Mouse (Mus musculus): ENCODE data around the gene Syt7. TPM values are rescaled to one million over a fixed set of nuclear protein-coding genes. Genes with fewer than 3 reads are reported as not detected.

Syt7 gene
- polyA plus RNA-seq, 1 experiment: 10.5 TPM

DNA sequence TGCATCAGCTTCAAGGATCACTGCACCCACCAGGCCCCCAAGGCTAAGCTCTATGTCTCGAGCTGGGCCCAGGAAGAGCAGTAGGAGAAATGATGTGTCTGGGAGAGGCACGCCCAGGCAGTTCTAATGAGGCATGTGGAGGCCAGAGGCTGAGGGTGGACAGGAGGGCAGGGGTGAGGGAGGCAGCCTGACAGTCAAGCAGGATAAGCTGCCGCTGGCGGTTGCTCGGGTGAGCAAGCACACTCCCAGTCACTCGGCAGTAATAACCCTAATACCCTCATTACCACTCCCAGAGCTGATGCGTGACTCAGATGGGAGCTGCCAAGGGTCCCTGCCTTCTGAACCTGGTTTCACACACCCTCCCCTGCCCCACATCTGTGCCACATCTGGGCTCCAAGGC, 25.0 kb upstream of the Syt7 start:
- Histone ChIP-seq H3K27me3 (ENCODE audit: control insufficient read depth, insufficient read depth, low read length) (no peaks in the 10 kb centered on the region), H3K27ac (ENCODE audit: insufficient read depth, low read depth, low read length) (no peak overlapping the region), H3K36me3 (ENCODE audit: control insufficient read depth, insufficient read depth, low read length) (no peaks in the 10 kb centered on the region), H3K4me3 (ENCODE audit: low read depth, low read length) (no peak overlapping the region), H3K4me1 (ENCODE audit: control insufficient read depth, insufficient read depth, insufficient read length, low read length) (peaks cover 16% of the 10 kb centered on the region)
- TF ChIP-seq CTCF (IDR thresholded peaks at IDR 0.05; ENCODE audit: extremely low read depth, insufficient read length, insufficient replicate concordance, low read depth, low read length) (no peak), POLR2A (IDR thresholded peaks at IDR 0.05; ENCODE audit: low read depth, low read length) (no peak)
- 19% methylated on average over 7 of the region's 7 CpGs for WGBS

DNA sequence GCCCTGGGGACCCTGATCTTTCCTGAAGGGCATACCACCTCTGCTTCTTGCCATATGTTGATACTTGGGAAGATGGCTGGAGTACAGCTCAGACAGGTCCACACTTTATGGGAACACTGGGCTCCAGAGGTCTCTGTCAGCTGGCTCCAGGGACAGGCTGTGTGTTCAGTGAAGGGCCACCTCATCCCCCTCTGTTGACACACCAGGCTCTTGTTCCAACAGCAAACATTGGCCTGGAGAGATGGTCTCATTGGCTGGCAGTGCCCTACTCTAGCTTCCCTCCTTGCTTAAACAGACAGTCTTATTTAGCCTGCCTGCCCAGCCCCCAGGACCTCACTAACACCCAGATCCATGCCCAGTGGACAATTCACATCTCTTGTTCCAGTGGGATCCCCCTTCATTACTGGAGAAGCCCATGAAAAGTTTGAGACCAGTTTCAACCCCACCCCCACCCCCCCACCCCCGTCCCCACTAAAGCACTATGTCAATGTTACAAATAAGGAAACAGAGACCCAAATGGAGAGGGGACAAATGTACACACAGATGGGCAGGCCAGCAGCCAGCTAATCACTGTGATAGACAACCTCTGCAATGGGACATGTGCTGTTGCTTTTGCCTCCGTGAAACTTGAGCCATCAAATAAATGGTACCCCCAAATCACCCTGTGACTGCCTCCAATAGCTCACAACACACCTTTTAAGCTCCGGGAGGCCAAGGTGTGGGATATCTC, 22.6 kb upstream of the Syt7 start:
- TF ChIP-seq CTCF (IDR thresholded peaks at IDR 0.05; ENCODE audit: extremely low read depth, insufficient read length, insufficient replicate concordance, low read depth, low read length) (no peak), POLR2A (IDR thresholded peaks at IDR 0.05; ENCODE audit: low read depth, low read length) (no peak)
- Histone ChIP-seq H3K27ac (ENCODE audit: insufficient read depth, low read depth, low read length) (no peak overlapping the region), H3K4me1 (ENCODE audit: control insufficient read depth, insufficient read depth, insufficient read length, low read length) (peaks cover 3% of the 10 kb centered on the region; the same call in 1 of the 2 replicates), H3K36me3 (ENCODE audit: control insufficient read depth, insufficient read depth, low read length) (no peaks in the 10 kb centered on the region), H3K27me3 (ENCODE audit: control insufficient read depth, insufficient read depth, low read length) (no peaks in the 10 kb centered on the region), H3K4me3 (ENCODE audit: low read depth, low read length) (no peak overlapping the region)
- WGBS: 36% methylated on average over 3 of the region's 3 CpGs

DNA sequence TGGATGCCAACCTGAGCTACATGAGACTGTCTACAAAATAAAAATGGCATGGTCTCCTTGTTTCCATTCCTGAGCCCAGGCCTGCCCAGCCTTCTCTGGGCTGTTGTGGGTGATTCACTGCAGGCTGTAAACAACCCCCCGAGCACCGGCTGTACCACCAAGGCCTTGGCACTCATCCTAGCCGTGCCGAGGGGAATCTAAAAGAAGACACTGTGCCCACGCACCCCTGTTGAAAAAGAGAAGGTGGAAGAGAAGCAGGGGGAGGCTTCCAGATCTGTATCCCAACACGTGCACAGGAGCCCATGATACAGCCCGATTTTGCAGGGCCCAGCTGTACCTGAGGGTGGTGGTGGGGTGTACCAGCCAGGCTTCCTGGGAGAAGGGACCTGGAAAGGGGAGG, 21.1 kb upstream of the Syt7 start:
- WGBS: 78% methylated on average over 7 of the region's 7 CpGs
- Histone ChIP-seq H3K27ac (ENCODE audit: insufficient read depth, low read depth, low read length) (no peak overlapping the region), H3K27me3 (ENCODE audit: control insufficient read depth, insufficient read depth, low read length) (no peaks in the 10 kb centered on the region), H3K4me1 (ENCODE audit: control insufficient read depth, insufficient read depth, insufficient read length, low read length) (peaks cover 3% of the 10 kb centered on the region; the same call in 1 of the 2 replicates), H3K36me3 (ENCODE audit: control insufficient read depth, insufficient read depth, low read length) (no peaks in the 10 kb centered on the region), H3K4me3 (ENCODE audit: low read depth, low read length) (no peak overlapping the region)
- TF ChIP-seq CTCF (IDR thresholded peaks at IDR 0.05; ENCODE audit: extremely low read depth, insufficient read length, insufficient replicate concordance, low read depth, low read length) (no peak), POLR2A (IDR thresholded peaks at IDR 0.05; ENCODE audit: low read depth, low read length) (no peak)

DNA sequence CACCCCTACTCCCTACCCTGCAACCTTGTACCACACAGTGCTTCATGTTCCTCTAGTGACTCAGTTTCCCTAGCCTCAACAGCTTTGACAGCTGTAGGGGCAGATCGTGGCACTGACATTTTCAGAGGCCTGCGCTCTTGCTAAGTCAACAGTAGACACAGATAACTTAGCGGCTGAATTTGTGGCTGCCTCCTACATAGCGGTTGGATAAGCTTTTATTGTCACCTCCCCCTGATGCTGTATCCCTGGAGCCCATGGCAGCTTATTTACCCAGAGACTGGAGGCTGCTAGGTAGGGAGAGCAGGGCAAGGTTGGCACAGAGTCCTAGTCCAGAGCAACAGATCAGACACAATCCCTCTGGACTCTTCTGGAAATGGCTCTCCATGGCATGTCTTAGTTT, 19.0 kb upstream of the Syt7 start:
- Histone ChIP-seq H3K27me3 (ENCODE audit: control insufficient read depth, insufficient read depth, low read length) (no peaks in the 10 kb centered on the region), H3K4me1 (ENCODE audit: control insufficient read depth, insufficient read depth, insufficient read length, low read length) (no peaks in the 10 kb centered on the region; the same call in 1 of the 2 replicates), H3K36me3 (ENCODE audit: control insufficient read depth, insufficient read depth, low read length) (no peaks in the 10 kb centered on the region), H3K4me3 (ENCODE audit: low read depth, low read length) (no peak overlapping the region), H3K27ac (ENCODE audit: insufficient read depth, low read depth, low read length) (no peak overlapping the region)
- 29% methylated on average over 4 of the region's 4 CpGs for WGBS
- TF ChIP-seq CTCF (IDR thresholded peaks at IDR 0.05; ENCODE audit: extremely low read depth, insufficient read length, insufficient replicate concordance, low read depth, low read length): no peak
- no peak for TF ChIP-seq POLR2A (IDR thresholded peaks at IDR 0.05; ENCODE audit: low read depth, low read length)

DNA sequence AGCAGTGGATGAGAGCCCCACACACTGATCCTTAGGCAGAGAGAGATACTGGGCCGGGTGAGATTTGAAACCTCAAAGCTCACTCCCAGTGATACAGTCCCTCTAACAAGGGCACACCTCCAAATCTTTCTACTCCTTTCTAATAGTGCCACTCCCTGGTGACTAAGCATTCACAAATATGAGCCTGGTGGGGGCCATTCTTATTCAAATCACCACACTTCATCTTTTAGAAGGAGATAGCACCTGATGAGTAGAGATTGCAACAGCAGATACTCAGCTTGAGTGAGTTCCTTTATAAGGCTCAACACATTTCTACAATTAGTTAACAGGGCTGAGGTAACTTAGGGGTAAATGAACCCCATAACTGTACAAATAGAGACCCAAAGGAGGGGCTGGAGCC, 15.7 kb upstream of the Syt7 start:
- no peaks in the 10 kb centered on the region for H3K36me3 ChIP-seq (ENCODE audit: control insufficient read depth, insufficient read depth, low read length)
- WGBS: 39% methylated on average over 1 of the region's 1 CpGs
- H3K27me3 ChIP-seq (ENCODE audit: control insufficient read depth, insufficient read depth, low read length): 0 out of 2 replicates have a peak, but pooled peaks cover 9% of the 10 kb centered on the region
- no peak overlapping the region for H3K27ac ChIP-seq (ENCODE audit: insufficient read depth, low read depth, low read length)
- TF ChIP-seq CTCF (IDR thresholded peaks at IDR 0.05; ENCODE audit: extremely low read depth, insufficient read length, insufficient replicate concordance, low read depth, low read length) (no peak), POLR2A (IDR thresholded peaks at IDR 0.05; ENCODE audit: low read depth, low read length) (no peak)
- no peak overlapping the region for H3K4me3 ChIP-seq (ENCODE audit: low read depth, low read length)
- peaks cover 8% of the 10 kb centered on the region; the same call in 1 of the 2 replicates for H3K4me1 ChIP-seq (ENCODE audit: control insufficient read depth, insufficient read depth, insufficient read length, low read length)

DNA sequence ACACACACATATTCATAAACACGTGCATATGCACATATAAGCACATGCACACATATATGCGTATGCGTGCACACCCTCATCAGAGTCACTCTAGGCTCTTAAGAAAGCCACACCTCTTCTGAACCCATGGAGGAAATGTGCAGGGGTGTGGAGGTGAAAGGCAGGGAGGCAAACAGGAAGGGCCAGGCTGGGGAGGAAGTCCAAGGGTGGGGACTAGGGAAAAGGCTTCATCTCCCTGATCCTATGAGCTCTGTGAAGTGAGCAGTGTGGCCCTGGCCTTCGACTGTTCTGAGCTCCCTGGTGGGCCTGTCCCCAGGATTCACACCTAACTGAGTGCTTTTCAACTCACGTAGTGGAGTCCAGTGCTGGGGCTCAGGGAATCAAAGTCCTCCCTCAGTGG, 13.6 kb upstream of the Syt7 start:
- H3K4me3 ChIP-seq (ENCODE audit: low read depth, low read length): no peak overlapping the region
- H3K27ac ChIP-seq (ENCODE audit: insufficient read depth, low read depth, low read length): no peak overlapping the region
- H3K27me3 ChIP-seq (ENCODE audit: control insufficient read depth, insufficient read depth, low read length): 0 out of 2 replicates have a peak, but pooled peaks cover 9% of the 10 kb centered on the region
- no peaks in the 10 kb centered on the region for H3K36me3 ChIP-seq (ENCODE audit: control insufficient read depth, insufficient read depth, low read length)
- no peak for TF ChIP-seq POLR2A (IDR thresholded peaks at IDR 0.05; ENCODE audit: low read depth, low read length)
- TF ChIP-seq CTCF (IDR thresholded peaks at IDR 0.05; ENCODE audit: extremely low read depth, insufficient read length, insufficient replicate concordance, low read depth, low read length): no peak
- peaks cover 10% of the 10 kb centered on the region for H3K4me1 ChIP-seq (ENCODE audit: control insufficient read depth, insufficient read depth, insufficient read length, low read length)
- 48% methylated on average over 5 of the region's 5 CpGs for WGBS

DNA sequence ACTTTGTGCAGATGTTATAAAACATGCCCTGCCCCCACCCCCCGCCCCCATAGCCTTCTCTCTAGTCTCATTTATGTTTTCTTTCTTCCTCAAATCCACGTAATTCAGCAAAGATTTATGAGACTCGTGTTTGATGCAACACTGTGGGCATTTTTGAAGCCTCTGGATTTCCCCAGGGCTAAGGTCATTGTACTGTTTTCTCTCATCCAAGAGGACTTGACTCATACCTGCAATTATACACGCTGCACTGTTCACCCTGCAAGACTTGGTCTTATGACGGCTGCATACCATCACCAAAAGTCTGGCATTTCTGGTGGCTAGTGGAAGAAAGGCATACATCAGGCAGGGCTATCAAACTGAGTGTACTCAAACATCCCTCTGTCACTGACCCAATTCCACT, 8.9 kb upstream of the Syt7 start:
- Histone ChIP-seq H3K27ac (ENCODE audit: insufficient read depth, low read depth, low read length) (no peak overlapping the region), H3K27me3 (ENCODE audit: control insufficient read depth, insufficient read depth, low read length) (peaks cover 13% of the 10 kb centered on the region; the same call in 1 of the 2 replicates), H3K4me3 (ENCODE audit: low read depth, low read length) (no peak overlapping the region), H3K36me3 (ENCODE audit: control insufficient read depth, insufficient read depth, low read length) (no peaks in the 10 kb centered on the region), H3K4me1 (ENCODE audit: control insufficient read depth, insufficient read depth, insufficient read length, low read length) (peaks cover 10% of the 10 kb centered on the region)
- 39% methylated on average over 5 of the region's 5 CpGs for WGBS
- no peak for TF ChIP-seq POLR2A (IDR thresholded peaks at IDR 0.05; ENCODE audit: low read depth, low read length)
- TF ChIP-seq CTCF (IDR thresholded peaks at IDR 0.05; ENCODE audit: extremely low read depth, insufficient read length, insufficient replicate concordance, low read depth, low read length): no peak

All from small intestine, adult 2 months (tissue).